Mouse (Mus musculus) kidney, embryonic 15.5 days (tissue): ENCODE data around the gene Zrsr1. TPM values are rescaled to one million over a fixed set of nuclear protein-coding genes. Genes with fewer than 3 reads are reported as not detected.

Experiments used
- ATAC-seq: fragments of 200-750 bp; cut with Nextera tagmentation; replicated peaks from 2 replicates; pipeline ENCODE4 v1.8.0; 2017; ENCODE audit warnings: moderate TSS enrichment; ENCODE audit not compliant: low FRiP score
- H3K27ac ChIP-seq: fragments of 300-500 bp; sonication (generic); 2 replicates; pipeline ENCODE4 v1.5.1; 2015; ENCODE audit warnings: mild to moderate bottlenecking, inconsistent platforms
- H3K27me3 ChIP-seq: fragments of 300-500 bp; sonication (generic); 2 replicates; pipeline ENCODE4 v1.6.1; 2015; ENCODE audit warnings: inconsistent platforms
- H3K36me3 ChIP-seq: fragments of 300-500 bp; sonication (generic); 2 replicates; pipeline ENCODE4 v1.6.1; 2015; ENCODE audit warnings: inconsistent platforms
- H3K4me1 ChIP-seq: fragments of 300-500 bp; sonication (generic); 2 replicates; pipeline ENCODE4 v1.6.1; 2015; ENCODE audit warnings: inconsistent platforms
- H3K4me2 ChIP-seq: fragments of 300-500 bp; sonication (generic); 2 replicates; pipeline ENCODE4 v1.6.1; 2015; ENCODE audit warnings: moderate library complexity, mild to moderate bottlenecking, inconsistent platforms
- H3K4me3 ChIP-seq: fragments of 300-500 bp; sonication (generic); replicated peaks from 2 replicates; pipeline ENCODE4 v1.5.1; 2015; ENCODE audit warnings: mild to moderate bottlenecking, inconsistent platforms
- H3K9ac ChIP-seq: fragments of 300-500 bp; sonication (generic); 2 replicates; pipeline ENCODE4 v1.6.1; 2015; ENCODE audit warnings: mild to moderate bottlenecking, inconsistent platforms
- H3K9me3 ChIP-seq: fragments of 300-500 bp; sonication (generic); replicated peaks from 2 replicates; pipeline ENCODE4 v1.6.1; 2016; ENCODE audit warnings: inconsistent platforms
- WGBS: fragments of 180-500 bp; shearing (Covaris S2); methylation state at CpG from one replicate; pipeline ENCODE4 v1.1.7; 2015; ENCODE audit warnings: mixed read lengths; 5-methylcytosine and 5-hydroxymethylcytosine counted together
- polyA plus RNA-seq: library from polyadenylated mRNA; unstranded; fragments of >200 nt; fragmentation: Nextera tagmentation; extraction: Ambion mirVana; gene quantifications from 2 replicates; pipeline ENCODE4 v1.2.1, GENCODE M21; 2015

Zrsr1 gene
- 3.0 and 3.8 TPM in 2 replicates for polyA plus RNA-seq

DNA sequence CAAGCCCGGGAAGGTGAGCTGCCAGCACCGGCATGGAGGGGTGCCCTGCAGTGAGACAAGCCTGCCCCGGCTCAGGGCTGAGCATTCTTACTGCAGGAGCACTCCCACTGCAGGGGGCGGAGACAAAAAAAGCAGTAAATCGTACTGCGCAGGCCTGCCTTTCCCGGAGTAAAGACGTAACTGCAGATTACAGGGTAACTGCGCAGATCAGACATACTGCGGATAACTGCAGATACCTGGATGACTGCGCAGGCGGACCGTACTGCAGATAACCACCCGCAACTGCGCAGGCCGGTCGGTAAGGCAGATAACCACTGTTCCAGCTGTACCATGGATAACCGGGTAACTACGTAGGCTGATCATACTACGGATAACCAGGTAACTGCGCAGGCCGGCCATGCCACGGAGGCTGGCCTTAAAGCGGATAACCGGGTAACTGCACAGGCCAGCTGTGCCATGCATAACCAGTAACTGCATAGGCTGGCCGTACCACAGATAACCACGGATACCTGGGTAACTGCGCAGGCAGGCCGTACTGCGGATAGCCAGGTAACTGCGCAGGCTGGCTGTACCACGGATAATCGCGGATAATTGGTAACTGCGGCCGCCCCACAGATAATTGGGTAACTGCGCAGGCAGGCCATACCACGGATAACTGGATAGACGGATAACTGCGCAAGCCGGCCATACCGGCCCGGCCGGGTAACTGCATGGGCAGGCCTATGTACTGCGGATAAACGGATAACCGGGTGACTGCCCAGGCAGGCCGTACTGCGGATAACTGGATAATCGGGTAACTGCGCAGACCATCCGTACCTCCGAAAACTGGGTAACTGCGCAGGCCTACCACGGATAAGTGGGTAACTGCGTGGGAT is at the start of gene Zrsr1:
Gene Zrsr1 (plus strand): TSS at position 171 of the 875 bp plus-strand sequence.
- Histone ChIP-seq H3K27ac (peak within 1 kb of the TSS; percentile 86), H3K9me3 (peaks cover 21% of the 10 kb centered on the region)

DNA sequence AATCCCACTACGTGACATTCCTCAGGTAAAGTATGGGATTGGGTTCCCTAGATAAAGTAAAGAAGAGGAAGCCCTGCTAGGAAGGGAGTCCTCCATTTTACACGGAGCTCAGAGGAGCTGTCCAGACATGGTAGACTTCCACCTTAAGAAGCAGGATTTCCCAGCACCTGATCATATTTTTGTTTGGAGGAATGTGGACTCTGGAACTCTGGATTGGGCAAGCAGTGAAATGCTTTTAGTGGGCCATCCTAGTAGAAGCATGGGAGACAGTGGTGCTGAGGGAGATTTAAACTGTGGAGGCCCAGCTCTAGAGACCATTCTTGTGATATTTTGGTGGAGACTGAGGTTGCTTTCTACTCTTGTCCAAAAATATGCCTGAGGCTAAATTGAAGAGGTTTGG is 49.3 kb upstream of the Zrsr1 start:
- WGBS, result 73% methylated on average over 2 of the region's 2 CpGs
- no peaks in the 10 kb centered on the region for H3K36me3 ChIP-seq
- no peak overlapping the region for H3K9ac ChIP-seq
- H3K27me3 ChIP-seq, result no peaks in the 10 kb centered on the region
- no peak for ATAC-seq
- no peak overlapping the region for H3K27ac ChIP-seq
- H3K9me3 ChIP-seq, result no peaks in the 10 kb centered on the region
- no peak overlapping the region for H3K4me2 ChIP-seq
- no peaks in the 10 kb centered on the region; the same call in 1 of the 2 replicates for H3K4me1 ChIP-seq
- H3K4me3 ChIP-seq, result no peak overlapping the region

More for the DNA sequence above, at the start of gene Zrsr1:
- Histone ChIP-seq H3K4me1 (peaks cover 15% of the 10 kb centered on the region), H3K4me2 (peak within 1 kb of the TSS; percentile 67), H3K4me3 (peak within 1 kb of the TSS; percentile 51), H3K36me3 (peaks cover 53% of the 10 kb centered on the region), H3K9ac (peak within 1 kb of the TSS; percentile 37), H3K27me3 (no peaks in the 10 kb centered on the region)
- WGBS, result 56% methylated on average over 56 of the region's 56 CpGs
- ATAC-seq, result peak; percentile 88

GRCm38 (mm10) chr11:22923606-22924005 is 48.2 kb upstream of the Zrsr1 start:
- H3K36me3 ChIP-seq, result no peaks in the 10 kb centered on the region
- no peak overlapping the region for H3K4me3 ChIP-seq
- no peak overlapping the region for H3K4me2 ChIP-seq
- ATAC-seq, result no peak
- H3K27ac ChIP-seq, result no peak overlapping the region
- H3K9me3 ChIP-seq, result no peaks in the 10 kb centered on the region
- H3K27me3 ChIP-seq, result no peaks in the 10 kb centered on the region
- peaks cover 7% of the 10 kb centered on the region for H3K4me1 ChIP-seq
- no peak overlapping the region for H3K9ac ChIP-seq
- WGBS, result 85% methylated on average over 2 of the region's 2 CpGs

GRCm38 (mm10) chr11:22928586-22929169 is 43.1 kb upstream of the Zrsr1 start:
- no peak overlapping the region for H3K9ac ChIP-seq
- H3K4me2 ChIP-seq, result no peak overlapping the region
- H3K4me1 ChIP-seq, result peaks cover 14% of the 10 kb centered on the region
- no peak for ATAC-seq
- no peaks in the 10 kb centered on the region for H3K9me3 ChIP-seq
- no peak overlapping the region for H3K27ac ChIP-seq
- H3K4me3 ChIP-seq, result no peak overlapping the region
- no peaks in the 10 kb centered on the region for H3K36me3 ChIP-seq
- 43% methylated on average over 8 of the region's 8 CpGs for WGBS
- no peaks in the 10 kb centered on the region for H3K27me3 ChIP-seq

DNA sequence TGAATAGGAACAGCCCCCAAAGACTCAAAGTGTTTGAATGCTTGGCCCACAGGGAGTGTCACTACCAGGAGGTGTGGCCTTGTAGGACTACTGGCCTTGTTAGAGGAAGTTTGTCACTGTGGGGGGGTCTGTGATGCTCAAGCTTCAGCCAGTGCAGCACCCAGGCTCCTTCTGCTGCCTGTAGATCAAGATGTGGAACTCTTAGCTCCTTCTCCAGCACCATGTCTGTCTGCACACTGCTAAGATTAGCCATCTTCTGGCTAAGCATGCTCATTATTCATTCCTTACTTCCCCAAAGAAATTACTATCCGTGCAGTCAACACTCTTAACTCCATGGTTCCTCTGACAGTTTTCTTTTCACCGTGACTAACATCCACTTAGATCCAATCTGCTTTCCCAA is 41.7 kb upstream of the Zrsr1 start:
- H3K27ac ChIP-seq, result no peak overlapping the region

DNA sequence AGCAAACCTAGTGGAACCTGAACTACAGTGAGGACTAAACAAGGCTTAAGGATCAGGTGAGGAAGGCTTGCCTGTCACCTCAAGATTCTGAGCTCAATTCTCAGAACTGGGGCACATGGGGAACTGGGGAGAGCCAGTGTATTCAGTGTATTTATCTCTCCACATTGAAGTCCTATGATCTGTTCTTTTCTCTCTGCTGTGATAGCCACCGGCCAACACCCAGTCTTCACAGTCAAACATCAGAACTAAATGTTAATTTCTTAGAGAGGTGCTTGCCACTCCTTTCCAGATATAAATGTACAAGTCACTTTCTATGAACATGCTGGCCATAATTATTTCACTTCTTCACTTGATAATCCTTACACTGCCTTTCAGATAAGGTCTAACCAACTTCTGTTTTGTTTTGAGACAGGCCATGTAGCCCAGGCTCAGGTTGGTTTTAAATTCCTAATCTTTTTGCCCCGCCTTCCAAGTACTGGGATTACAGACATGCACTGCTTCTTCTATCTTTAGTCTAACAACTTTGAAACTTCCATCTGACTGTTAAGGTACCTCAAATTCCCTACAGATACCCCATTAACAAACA is 40.4 kb upstream of the Zrsr1 start:
- H3K36me3 ChIP-seq, result no peaks in the 10 kb centered on the region
- peaks cover 14% of the 10 kb centered on the region for H3K4me1 ChIP-seq
- no peak overlapping the region for H3K9ac ChIP-seq
- no peak overlapping the region for H3K4me3 ChIP-seq
- WGBS, result 88% methylated on average over 2 of the region's 2 CpGs
- no peak overlapping the region for H3K27ac ChIP-seq
- H3K27me3 ChIP-seq, result no peaks in the 10 kb centered on the region
- no peaks in the 10 kb centered on the region for H3K9me3 ChIP-seq
- no peak overlapping the region for H3K4me2 ChIP-seq
- no peak for ATAC-seq

More for the DNA sequence above, 41.7 kb upstream of the Zrsr1 start:
- Histone ChIP-seq H3K4me1 (peaks cover 14% of the 10 kb centered on the region), H3K36me3 (no peaks in the 10 kb centered on the region), H3K4me3 (no peak overlapping the region), H3K27me3 (no peaks in the 10 kb centered on the region), H3K9me3 (no peaks in the 10 kb centered on the region), H3K9ac (no peak overlapping the region), H3K4me2 (no peak overlapping the region)
- ATAC-seq, result no peak
- 70% methylated on average over 2 of the region's 2 CpGs for WGBS

DNA sequence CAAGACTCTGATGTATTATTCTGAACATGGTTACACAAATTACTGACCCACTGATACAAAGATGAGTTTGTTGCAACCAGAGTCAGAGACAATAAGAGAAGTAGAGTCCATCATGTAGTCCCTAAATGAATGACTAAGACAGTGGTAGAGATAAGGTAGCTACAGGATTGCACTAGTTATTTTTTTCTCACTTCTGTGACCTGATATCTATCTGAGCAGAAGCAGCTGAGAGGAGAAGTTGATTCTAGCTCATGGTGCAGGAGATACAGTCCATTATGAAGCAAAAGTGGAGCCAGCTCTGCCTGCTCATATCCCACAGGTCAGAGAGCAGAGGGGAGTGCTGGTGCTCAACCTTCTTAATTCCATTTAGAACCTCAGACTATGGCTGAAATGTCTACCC is 39.6 kb upstream of the Zrsr1 start:
- Histone ChIP-seq H3K4me2 (no peak overlapping the region), H3K9ac (no peak overlapping the region), H3K27me3 (no peaks in the 10 kb centered on the region), H3K36me3 (no peaks in the 10 kb centered on the region), H3K4me1 (peaks cover 14% of the 10 kb centered on the region), H3K4me3 (no peak overlapping the region), H3K27ac (no peak overlapping the region), H3K9me3 (no peaks in the 10 kb centered on the region)
- no peak for ATAC-seq

DNA sequence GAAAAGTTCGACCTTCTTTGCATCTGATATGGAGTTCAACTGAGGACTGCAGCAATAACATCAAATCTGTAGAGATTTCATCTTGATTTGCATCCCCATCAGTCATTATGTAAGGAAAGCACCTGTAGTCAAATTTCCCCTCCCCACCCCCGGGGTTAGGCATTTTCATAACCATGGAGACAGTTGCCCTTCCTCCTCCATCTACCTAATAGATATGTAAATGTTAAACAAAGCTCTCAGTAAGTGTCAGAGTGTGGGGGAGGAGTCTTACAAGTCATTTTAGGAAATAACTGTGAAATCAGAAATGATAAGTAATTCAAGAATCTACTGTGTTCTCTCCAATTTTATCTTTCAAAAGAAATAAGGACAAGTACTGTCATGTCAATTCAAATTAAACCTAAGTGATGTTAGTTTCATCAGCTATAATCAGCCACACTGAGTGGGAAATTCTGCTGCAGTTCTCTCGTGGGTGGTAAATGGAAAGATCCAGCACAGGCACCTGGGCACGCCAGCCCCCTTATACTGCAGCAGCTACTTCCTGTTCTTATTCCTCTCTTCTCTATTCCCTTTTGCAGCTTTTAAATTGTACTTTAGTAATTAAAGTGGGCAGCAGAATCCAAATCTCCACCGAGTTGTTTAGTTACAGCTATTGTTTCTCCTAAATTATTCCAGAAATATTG is 35.2 kb upstream of the Zrsr1 start:
- no peak for ATAC-seq
- no peak overlapping the region for H3K27ac ChIP-seq
- H3K4me3 ChIP-seq, result no peak overlapping the region
- no peaks in the 10 kb centered on the region for H3K27me3 ChIP-seq
- no peak overlapping the region for H3K4me2 ChIP-seq
- 62% methylated on average over 5 of the region's 5 CpGs for whole genome bisulfite sequencing
- no peaks in the 10 kb centered on the region for H3K9me3 ChIP-seq
- H3K9ac ChIP-seq, result no peak overlapping the region
- H3K4me1 ChIP-seq, result no peaks in the 10 kb centered on the region
- H3K36me3 ChIP-seq, result 0 out of 2 replicates have a peak, but pooled peaks cover 5% of the 10 kb centered on the region

DNA sequence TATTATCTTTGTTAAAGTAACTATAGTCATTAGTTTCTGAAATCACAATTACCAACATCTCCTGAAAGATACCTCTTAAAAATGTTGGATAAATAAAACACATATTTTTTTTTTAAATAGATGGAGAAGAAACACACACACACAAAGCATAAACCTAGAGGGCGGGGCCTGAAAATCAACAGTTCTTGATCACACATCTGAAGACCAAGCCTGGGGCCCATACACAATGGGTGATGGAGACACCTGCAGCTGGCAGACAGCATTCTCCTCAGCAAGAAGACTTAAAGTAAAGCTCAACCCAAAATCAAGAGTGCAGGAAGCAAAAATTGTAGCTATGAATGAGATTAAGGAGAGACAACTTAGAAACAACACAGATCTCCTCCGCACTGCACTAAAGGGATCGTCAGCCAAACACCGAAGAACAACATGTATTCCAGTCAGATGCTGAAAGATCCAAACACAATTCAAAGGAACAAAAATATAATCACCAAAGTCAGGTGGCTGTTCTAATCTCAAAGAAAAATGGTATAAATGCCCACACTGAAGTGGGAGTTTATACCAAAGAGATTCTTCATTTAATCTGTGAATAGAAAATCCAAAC is 34.0 kb upstream of the Zrsr1 start:
- no peak overlapping the region for H3K9ac ChIP-seq
- H3K27me3 ChIP-seq, result no peaks in the 10 kb centered on the region
- H3K4me3 ChIP-seq, result no peak overlapping the region
- no peak for ATAC-seq
- WGBS, result 99% methylated on average over 4 of the region's 4 CpGs
- no peak overlapping the region for H3K27ac ChIP-seq
- H3K4me2 ChIP-seq, result no peak overlapping the region
- H3K36me3 ChIP-seq, result 0 out of 2 replicates have a peak, but pooled peaks cover 5% of the 10 kb centered on the region
- H3K9me3 ChIP-seq, result no peaks in the 10 kb centered on the region
- no peaks in the 10 kb centered on the region for H3K4me1 ChIP-seq

DNA sequence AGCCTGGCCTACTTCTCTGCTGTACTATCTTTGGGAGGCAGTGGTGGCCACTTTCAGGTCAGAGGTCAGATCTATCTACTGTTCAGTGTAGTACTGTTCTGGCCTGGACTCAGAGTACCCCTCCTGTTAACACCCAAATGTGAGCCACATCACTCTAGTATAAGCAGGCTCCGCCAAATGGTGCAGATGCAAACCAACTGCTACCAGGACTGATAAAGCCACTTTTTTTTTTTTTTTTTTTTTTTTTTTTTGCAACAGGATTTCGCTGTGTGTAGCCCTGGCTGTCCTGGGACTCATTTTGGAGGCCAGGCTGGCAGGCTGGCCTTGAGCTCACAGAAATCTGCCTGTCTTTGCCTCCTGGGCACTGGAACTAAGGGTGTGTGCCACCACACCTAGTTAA is 32.8 kb upstream of the Zrsr1 start:
- no peak for ATAC-seq
- 0 out of 2 replicates have a peak, but pooled peaks cover 5% of the 10 kb centered on the region for H3K36me3 ChIP-seq
- H3K9ac ChIP-seq, result no peak overlapping the region
- H3K9me3 ChIP-seq, result no peaks in the 10 kb centered on the region
- no peaks in the 10 kb centered on the region for H3K27me3 ChIP-seq
- H3K27ac ChIP-seq, result no peak overlapping the region
- WGBS, result 88% methylated on average over 2 of the region's 2 CpGs
- H3K4me3 ChIP-seq, result no peak overlapping the region
- H3K4me2 ChIP-seq, result no peak overlapping the region
- H3K4me1 ChIP-seq, result no peaks in the 10 kb centered on the region

- no peak for ATAC-seq
- H3K4me2 ChIP-seq, result no peak overlapping the region
- H3K9me3 ChIP-seq, result no peaks in the 10 kb centered on the region
- no peaks in the 10 kb centered on the region for H3K27me3 ChIP-seq
- H3K4me3 ChIP-seq, result no peak overlapping the region
- H3K36me3 ChIP-seq, result peaks cover 10% of the 10 kb centered on the region
- no peaks in the 10 kb centered on the region for H3K4me1 ChIP-seq
- H3K9ac ChIP-seq, result no peak overlapping the region
- WGBS, result 89% methylated on average over 1 of the region's 1 CpGs
- H3K27ac ChIP-seq, result no peak overlapping the region
Observed at GRCm38 (mm10) chr11:22949101-22949500, 22.7 kb upstream of the Zrsr1 start.
